Mouse (Mus musculus) ZHBTc4 (cell line): ENCODE measurements around the gene Spats2.
"Not testable (repeated sequence)": the region's sequence is repeated elsewhere in the genome, so short reads cannot be mapped to it uniquely, and the experiment has no call there.

Source experiments
- DNase-seq: peaks from one replicate; pipeline ENCODE4 v3.0.0-alpha.2; 2011; ENCODE audit warnings: low read depth, low spot score

Spats2 gene

GRCm38 (mm10) chr15:99223585-99224207, 98.0 kb downstream of the Spats2 start:
- peak; percentile 70 for DNase-seq

- DNase-seq = peak; percentile 74
These were observed 98.6 kb downstream of the Spats2 start, which contains the start of gene Kcnh3 for GRCm38 (mm10) chr15:99224208-99224911. Kcnh3 (plus strand) TSS chr15:99224861.

GRCm38 (mm10) chr15:99225081-99225810, 99.5 kb downstream of the Spats2 start:
- no peak for DNase-seq

- peak; percentile 71 for DNase-seq
These were observed 100.4 kb downstream of the Spats2 start for GRCm38 (mm10) chr15:99226090-99226489.

- DNase-seq = no peak
These were observed 106.3 kb downstream of the Spats2 start for GRCm38 (mm10) chr15:99231998-99232397.

- no peak for DNase-seq
These were observed 108.0 kb downstream of the Spats2 start for GRCm38 (mm10) chr15:99233719-99234118.

GRCm38 (mm10) chr15:99234326-99235010, 108.8 kb downstream of the Spats2 start:
- peak; percentile 48 for DNase-seq

GRCm38 (mm10) chr15:99238006-99238405, 112.3 kb downstream of the Spats2 start:
- DNase-seq = no peak

GRCm38 (mm10) chr15:99240129-99240528, 114.4 kb downstream of the Spats2 start:
- peak; percentile 59 for DNase-seq

- no peak for DNase-seq
These were observed 115.5 kb downstream of the Spats2 start for GRCm38 (mm10) chr15:99241249-99241648.

- DNase-seq = no peak
These were observed 116.3 kb downstream of the Spats2 start for GRCm38 (mm10) chr15:99242045-99242444.

- DNase-seq = not testable (repeated sequence)
These were observed 121.0 kb downstream of the Spats2 start for GRCm38 (mm10) chr15:99246736-99247135.

- no peak for DNase-seq
These were observed 123.3 kb downstream of the Spats2 start for GRCm38 (mm10) chr15:99248972-99249371.

- no peak for DNase-seq
These were observed 124.2 kb downstream of the Spats2 start for GRCm38 (mm10) chr15:99249938-99250337.

- not testable (repeated sequence) for DNase-seq
These were observed 125.4 kb downstream of the Spats2 start for GRCm38 (mm10) chr15:99251111-99251510.

GRCm38 (mm10) chr15:99251626-99252380, 126.1 kb downstream of the Spats2 start, which contains the start of gene Mcrs1:
Mcrs1 (minus strand) TSS chr15:99251961.
- DNase-seq = peak; percentile 99

- no peak for DNase-seq
These were observed 126.9 kb downstream of the Spats2 start for GRCm38 (mm10) chr15:99252381-99253174.

GRCm38 (mm10) chr15:99253175-99253479, 127.4 kb downstream of the Spats2 start:
- DNase-seq = not testable (repeated sequence)

- DNase-seq = no peak
These were observed 128.1 kb downstream of the Spats2 start for GRCm38 (mm10) chr15:99253772-99254171.

- DNase-seq = peak; percentile 50
These were observed 128.8 kb downstream of the Spats2 start for GRCm38 (mm10) chr15:99254477-99255005.
